Mouse (Mus musculus): Measurements from ENCODE around the gene Cckbr. TPM values are rescaled to one million over a fixed set of nuclear protein-coding genes. Genes with fewer than 3 reads are reported as not detected.
A peak's percentile ranks its signal among the peaks of the same experiment; 100 is the strongest.

The Cckbr gene
- polyA plus RNA-seq (2017; shearing (Covaris generic)), result not detected

DNA sequence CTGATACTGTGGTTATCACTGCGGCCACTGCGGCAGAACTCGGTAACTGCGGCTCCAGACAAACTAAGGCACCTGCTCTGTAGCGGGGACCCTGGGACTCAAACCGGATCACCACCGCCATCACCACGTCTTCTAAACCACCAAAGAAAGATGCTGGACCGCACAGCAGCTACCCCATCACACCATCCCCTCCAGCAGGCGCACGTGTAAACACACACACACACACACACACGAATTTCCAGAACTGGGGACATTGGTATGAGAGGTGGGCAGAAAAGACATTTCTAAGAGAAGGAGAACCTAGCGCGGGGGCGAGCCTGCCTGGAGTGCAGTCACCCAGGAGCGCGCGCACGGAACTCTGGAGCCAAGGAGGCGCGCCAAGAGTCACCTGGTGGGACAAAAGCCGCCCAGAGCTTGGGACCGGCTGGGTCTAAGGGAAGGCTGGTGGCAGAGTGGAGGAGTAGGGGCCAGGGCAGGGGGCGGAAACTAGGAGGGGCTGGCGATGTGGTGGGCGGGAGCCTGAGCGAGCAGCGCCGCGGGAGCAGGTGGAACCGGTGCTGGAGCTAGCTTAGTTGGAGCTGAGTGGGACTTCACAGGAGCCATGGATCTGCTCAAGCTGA lies at the start of gene Cckbr:
Cckbr (plus strand) TSS at position 308 of the 620 bp plus-strand sequence.
- no peak for ATAC-seq

GRCm38 (mm10) chr7:105380329-105380728 lies 45.2 kb upstream of the Cckbr start:
- ATAC-seq, result no peak

GRCm38 (mm10) chr7:105387696-105388095 lies 37.8 kb upstream of the Cckbr start:
- ATAC-seq, result no peak

- no peak for ATAC-seq
Measured at GRCm38 (mm10) chr7:105390236-105390635, 35.3 kb upstream of the Cckbr start.

DNA sequence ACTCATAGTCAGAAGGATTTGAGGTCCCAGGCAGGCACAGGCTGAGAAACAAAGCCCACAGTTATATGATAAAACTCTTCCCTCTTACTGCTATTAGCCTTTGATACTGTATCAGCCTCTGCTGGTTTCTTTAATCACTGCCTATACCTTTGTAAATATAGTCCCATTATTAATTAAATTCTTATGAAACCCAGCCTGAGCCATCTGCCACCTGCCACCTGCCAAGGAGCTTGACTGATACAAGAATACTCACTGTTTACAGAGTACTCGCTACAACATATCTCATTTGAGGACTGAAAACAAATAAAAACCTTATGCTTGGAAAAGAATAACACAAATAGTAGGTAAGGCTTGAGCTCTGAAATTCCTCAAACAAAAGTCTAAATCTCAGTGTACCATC lies 30.9 kb upstream of the Cckbr start:
- ATAC-seq, result no peak

GRCm38 (mm10) chr7:105395131-105395820 lies 30.3 kb upstream of the Cckbr start:
- ATAC-seq, result no peak

DNA sequence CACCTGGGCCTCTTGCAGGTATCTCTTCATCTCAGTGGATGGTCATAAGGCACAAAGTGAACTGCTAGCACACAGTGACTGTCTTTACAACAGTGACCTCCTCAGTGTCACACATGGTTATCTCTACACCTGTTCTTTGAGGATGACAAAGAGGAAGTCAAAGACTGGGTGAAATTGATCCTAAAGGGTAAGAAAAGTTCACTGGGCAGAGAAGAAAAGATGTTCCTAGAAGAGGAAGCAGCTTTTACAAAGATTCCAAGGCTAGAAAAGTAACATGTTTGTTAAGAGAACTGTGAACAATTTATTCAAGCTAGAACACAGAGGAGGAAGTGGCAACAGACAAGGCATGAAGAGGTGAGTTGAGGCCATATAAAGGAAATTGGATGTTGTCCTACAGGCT lies 29.4 kb upstream of the Cckbr start:
- ATAC-seq, result no peak

GRCm38 (mm10) chr7:105399058-105399934 lies 26.2 kb upstream of the Cckbr start:
- ATAC-seq, result no peak

- peak; percentile 93 for ATAC-seq
Measured at GRCm38 (mm10) chr7:105399935-105400624, 25.5 kb upstream of the Cckbr start, which contains the start of gene Fam160a2. Gene Fam160a2, minus strand, starts transcription at chr7:105400054.

DNA sequence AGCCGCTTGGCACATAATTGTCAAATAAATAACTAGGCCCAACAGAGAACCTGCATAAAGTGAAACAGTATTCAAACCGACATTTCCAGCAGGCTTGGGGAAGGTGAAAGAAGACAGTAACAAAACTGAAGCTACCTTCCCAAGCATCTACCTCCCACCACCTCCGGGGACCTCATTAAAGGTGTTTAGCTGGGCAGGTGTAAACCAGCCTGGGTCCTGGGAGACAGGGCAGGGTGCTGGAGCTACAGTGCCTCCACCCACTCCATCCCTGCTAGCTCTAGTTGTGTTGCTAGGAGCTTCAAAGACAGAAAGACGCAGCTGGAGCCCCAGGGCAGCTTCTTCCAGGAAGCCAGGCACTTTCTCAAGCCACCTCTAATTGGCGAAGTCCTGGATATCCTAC lies 21.3 kb upstream of the Cckbr start, which contains the start of gene Cnga4:
Cnga4 (plus strand) TSS at position 301 of the 400 bp plus-strand sequence.
- no peak for ATAC-seq

GRCm38 (mm10) chr7:105406322-105406721 lies 19.2 kb upstream of the Cckbr start:
- no peak for ATAC-seq

GRCm38 (mm10) chr7:105411874-105412632 lies 13.5 kb upstream of the Cckbr start:
- peak; percentile 77 for ATAC-seq

- no peak for ATAC-seq
Measured at GRCm38 (mm10) chr7:105414385-105414784, 11.1 kb upstream of the Cckbr start.

DNA sequence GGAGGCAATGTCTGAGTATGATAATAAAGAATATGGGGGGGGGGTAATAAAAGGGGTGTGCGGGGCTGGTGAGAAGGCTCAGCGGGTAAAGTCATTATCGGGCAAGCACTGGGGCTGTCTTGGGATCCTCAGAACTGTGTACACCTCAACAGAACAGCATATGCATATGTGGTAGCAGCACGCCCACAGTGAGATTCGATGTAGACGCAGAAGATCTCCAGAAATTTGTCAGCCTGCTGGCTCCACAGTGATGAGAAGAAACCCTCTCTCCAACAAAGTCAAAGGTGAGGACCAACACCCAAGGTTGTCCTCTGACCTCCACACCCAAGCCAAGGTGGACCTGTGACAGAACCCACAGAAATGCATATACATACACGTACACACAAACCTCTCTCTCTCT lies 9.0 kb upstream of the Cckbr start:
- ATAC-seq, result no peak

DNA sequence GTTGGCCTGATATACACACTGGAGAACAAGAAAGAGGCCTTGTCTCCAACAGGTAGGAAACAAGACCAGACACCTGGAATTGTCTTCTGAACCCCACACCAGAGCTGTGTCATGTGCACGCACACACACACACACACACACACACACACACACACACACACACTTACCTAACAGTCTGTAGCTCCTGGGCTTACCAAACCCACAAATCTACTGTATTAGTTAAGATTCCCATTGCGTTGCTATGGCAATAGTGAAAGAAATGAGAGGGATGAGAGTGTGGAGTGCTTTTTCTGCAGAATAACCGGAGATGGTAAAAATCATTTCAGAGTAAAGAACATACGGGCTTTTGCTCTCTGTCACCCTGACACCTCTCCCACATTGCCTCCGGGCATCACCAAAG lies 7.4 kb upstream of the Cckbr start:
- no peak for ATAC-seq

GRCm38 (mm10) chr7:105420903-105421302 lies 4.6 kb upstream of the Cckbr start:
- ATAC-seq, result no peak

- no peak for ATAC-seq
Measured at GRCm38 (mm10) chr7:105424368-105424767, 1.2 kb upstream of the Cckbr start.

GRCm38 (mm10) chr7:105426051-105426450 lies 520 bp downstream of the Cckbr start:
- ATAC-seq, result no peak

- no peak for ATAC-seq
Measured at GRCm38 (mm10) chr7:105432058-105432457, 6.5 kb downstream of the Cckbr start.

GRCm38 (mm10) chr7:105433859-105434258 lies 8.3 kb downstream of the Cckbr start:
- ATAC-seq, result no peak

DNA sequence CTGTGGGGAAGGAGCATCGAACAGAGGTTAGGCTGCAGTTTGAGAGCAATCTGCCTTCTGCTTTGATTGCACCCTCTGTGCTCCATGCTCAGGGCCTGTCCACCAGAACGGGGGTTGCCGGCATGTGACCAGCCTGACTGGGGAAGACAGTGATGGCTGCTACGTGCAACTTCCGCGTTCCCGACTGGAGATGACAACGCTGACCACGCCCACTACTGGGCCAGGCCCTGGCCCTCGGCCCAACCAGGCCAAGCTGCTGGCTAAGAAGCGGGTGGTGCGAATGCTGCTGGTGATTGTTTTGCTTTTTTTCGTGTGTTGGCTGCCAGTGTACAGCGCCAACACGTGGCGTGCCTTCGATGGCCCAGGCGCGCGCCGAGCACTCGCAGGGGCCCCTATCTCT lies 9.3 kb downstream of the Cckbr start:
- ATAC-seq, result no peak

All from CD4-positive, CD25-positive, alpha-beta regulatory T cell, adult 4 months (primary cell).